Mouse (Mus musculus): ENCODE results near the gene Rps15.
"Not testable (repeated sequence)": the region's sequence is repeated elsewhere in the genome, so short reads cannot be mapped to it uniquely, and the experiment has no call there.

Gene Rps15

DNA sequence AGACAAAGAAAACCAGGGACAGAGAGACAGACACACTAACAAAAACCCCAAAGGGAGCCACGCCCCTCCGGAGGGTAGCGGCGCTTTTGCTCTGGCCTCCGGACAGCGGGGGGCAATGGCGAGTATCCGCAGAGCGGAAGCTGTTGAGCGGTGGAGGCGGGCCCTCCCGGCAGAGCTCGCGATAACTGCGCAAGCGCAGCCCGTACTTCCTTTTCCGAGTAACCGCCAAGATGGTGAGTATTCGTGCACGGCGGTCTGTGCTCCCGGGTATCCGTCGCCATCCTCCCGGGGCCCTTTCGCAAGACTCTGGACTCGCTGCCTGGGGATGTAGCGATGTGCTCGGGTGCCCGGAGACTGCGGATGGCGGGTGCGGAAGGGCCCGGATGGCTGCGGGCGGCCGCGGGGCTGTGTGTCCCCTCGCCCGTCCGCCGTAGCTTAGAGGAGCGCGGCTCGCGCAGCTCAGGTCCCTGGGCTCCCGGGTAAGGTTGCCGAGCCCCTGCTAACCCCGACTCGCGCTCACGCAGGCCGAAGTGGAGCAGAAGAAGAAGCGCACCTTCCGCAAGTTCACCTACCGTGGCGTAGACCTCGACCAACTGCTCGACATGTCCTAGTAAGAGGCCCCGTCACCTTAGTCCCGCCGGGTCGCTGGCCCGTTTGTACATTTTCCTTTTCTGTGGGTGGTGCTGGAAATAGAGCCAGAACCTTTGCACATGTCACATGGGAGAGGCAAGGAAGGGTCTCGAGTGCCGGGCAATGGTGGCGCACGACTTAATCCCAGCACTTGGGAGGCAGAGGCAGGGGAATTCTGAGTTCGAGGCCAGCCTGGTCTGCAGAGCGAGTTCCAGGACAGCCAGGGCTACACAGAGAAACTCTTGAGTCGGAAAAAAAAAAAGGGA, at the start of gene Rps15:
Rps15 (plus strand) TSS at position 203 of the 896 bp plus-strand sequence.
- DNase-seq: peak; percentile 96

DNA sequence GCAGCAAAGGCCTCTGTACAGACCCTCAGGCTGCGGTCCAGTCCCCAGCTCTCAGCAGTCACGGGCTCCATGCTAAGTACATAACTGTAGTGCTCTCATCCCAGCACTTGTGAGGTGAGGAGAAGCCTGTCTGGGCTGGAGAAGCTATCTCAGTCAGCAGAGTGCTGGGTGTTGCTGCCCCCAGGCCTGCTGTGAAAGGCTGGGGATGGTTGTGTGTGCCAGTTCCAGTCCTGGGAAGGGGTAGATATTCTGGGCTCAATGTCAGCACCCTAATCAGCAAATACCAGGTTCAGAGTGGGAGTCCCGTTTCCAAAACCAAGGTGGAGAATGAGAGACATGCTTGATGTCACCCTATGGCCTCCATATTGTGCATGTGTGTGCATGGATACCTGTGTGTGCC, 49.6 kb upstream of the Rps15 start:
- no peak for DNase-seq

DNA sequence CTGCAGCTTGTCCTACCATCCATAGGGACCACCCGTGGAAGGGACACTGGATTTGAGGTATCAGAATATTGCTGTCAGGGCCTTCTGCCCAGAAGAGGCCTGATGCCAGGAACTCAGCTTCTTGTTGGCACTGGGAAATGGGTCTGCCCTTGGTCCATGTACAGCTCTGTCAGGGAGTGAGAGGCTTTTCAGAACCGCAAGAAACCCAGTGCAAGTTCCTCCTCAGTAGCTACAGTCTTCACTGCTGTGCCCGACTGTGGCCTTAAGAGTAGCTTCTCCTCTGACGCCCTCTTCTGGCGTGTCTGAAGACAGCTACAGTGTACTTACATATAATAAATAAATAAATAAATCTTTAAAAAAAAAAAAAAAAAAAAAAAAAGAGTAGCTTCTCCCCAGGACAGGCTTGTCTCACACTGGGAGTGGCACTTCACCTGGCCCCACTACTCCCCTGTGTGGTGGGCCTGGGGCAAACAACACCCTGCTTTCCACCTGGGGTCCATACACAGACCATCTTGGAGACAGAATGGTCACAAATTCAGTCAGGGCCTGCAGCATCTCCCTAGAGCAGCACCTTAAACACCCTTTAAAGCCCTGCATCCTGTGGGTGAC, 47.4 kb upstream of the Rps15 start:
- DNase-seq: no peak

DNA sequence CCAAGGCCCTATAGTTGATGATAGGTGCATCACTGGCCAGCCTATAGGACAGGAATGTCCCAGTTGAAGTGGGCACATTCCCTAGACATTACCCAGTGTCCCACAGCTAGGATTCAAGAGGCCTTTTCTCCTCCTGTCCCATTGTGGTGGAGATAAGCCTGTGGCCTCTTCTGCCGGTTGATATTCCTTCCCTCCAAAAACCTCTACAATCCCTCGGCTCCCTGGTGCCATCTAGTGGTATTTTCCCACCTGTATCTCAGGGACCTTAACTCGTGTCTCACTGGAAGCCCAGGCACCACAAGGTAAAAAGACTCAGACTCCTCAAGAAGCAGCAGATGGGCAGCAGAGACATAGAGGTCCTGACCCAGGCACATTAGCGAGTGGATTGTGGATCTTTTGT, 46.7 kb upstream of the Rps15 start:
- DNase-seq: peak; percentile 83

DNA sequence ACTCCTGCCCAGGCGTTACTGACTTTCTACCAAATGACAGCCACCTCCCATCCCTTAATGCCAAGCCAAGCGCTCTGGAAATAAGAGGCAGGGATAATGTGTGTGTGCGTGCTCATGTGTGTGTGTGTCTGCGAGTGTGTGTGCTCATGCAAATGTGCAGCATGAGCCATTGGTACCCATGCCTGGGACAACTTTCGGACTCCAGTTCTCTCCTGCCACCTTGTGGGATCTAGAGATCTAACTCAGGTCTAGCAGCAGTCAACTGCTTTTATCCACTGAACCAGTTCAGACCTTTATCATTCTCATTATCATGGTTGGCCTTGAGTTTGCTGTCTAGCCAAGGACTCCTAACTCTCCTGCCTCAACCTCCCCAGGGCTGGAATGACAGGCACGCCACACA, 44.4 kb upstream of the Rps15 start:
- DNase-seq: no peak

DNA sequence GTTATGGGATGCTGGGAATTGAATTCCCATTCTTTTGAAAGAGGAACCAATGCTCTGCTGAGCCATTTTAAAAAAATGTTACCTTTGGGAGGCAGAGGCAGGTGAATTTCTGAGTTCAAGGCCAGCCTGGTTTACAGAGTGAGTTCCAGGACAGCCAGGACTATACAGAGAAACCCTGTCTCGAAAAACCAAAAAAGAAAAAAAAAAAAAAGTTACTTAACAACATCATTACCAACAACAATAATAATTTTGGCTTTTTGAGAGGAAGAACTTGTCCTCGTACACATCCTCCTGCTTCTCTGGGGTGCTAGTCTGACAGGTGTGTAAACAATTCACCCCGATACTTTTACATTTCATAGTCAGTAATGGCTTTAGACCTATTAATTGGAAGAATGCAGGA, 43.8 kb upstream of the Rps15 start:
- DNase-seq: not testable (repeated sequence)

DNA sequence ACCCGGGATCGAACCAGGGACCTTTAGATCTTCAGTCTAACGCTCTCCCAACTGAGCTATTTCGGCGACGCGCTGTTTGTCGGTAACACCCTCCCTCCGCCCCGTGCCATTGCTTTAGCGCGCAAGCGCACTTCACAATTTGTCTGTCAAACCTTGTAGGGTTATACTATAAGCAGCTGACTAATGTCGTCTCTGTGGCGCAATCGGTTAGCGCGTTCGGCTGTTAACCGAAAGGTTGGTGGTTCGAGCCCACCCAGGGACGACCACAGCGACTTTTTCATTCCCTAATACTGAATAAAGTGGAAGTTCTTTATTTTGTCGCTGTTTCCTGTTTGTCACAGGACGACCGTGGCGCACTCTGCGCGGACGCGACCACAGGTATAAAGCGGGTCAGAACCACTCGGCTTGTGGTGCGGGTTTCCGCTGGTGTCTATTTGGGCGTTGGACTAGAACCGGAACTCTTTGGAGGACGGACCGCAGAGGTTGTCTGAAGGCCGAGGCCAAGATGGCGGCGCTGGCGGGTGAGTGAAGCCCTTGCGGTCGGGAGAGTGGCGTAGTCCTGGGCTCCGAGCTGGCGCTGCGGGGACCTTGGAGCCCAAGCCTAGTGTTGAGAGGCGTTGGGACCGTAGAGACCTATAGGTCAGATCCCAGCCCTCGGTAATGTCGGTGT, 43.1 kb upstream of the Rps15 start, which contains the start of gene Ndufs7:
Ndufs7 (plus strand) TSS at position 151 of the 670 bp plus-strand sequence.
- DNase-seq: peak; percentile 91

DNA sequence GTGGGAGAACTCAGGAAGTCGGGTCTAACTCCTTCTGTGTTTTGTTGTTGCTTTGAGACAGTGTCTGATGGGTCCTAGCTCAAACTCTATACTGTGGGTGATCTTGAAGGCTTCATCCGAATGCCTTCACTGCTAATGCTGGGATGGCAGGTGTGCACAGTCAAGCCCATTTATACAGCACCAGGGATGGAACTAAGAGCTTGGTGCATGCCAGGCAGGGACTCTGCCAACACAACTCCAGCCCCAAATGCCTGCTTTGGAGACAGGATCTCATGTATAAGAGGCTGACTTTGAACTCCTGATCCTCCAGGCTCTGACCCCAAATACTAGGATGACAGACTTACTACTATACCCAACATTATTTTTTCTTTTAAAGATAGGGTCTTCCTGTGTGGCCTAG, 42.2 kb upstream of the Rps15 start:
- no peak for DNase-seq

DNA sequence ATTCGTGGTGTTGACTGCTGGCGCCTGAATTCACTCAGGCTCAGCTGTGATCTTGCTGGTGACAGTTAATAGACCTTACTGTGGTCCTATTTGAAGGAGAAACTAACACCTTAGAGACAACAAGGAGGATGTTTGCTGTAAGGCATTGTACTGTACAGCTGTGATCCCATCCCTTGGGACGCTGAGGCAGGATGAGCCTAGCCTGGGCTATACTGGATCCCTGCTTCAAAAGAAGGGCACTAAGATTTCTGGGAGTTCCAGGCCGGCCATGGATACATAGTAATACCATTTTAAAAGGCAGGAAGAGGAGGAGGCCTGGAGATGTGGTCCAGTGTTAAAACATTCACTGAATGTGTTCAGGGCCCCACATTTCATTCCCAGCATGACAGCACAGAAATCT, 41.7 kb upstream of the Rps15 start:
- no peak for DNase-seq

DNA sequence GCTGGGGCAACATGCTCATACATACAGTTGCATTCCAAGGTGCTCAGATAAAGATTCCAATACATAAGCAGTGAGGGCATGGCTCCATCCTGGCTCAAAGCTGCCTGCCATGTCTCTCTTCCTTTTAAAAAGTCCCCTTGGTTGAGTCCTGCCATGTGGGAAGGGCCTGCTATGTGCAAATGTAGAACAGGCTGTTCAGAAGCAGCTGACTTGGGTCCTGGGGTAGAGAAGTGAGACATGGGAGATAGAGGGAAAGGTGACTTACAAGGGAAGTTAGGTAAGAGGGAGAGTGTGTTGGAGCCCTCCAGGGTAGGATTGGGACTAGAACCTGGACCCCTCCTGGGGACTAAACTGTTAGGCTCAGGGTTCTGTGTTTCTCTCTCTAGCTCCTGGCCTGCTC, 40.2 kb upstream of the Rps15 start:
- no peak for DNase-seq

DNA sequence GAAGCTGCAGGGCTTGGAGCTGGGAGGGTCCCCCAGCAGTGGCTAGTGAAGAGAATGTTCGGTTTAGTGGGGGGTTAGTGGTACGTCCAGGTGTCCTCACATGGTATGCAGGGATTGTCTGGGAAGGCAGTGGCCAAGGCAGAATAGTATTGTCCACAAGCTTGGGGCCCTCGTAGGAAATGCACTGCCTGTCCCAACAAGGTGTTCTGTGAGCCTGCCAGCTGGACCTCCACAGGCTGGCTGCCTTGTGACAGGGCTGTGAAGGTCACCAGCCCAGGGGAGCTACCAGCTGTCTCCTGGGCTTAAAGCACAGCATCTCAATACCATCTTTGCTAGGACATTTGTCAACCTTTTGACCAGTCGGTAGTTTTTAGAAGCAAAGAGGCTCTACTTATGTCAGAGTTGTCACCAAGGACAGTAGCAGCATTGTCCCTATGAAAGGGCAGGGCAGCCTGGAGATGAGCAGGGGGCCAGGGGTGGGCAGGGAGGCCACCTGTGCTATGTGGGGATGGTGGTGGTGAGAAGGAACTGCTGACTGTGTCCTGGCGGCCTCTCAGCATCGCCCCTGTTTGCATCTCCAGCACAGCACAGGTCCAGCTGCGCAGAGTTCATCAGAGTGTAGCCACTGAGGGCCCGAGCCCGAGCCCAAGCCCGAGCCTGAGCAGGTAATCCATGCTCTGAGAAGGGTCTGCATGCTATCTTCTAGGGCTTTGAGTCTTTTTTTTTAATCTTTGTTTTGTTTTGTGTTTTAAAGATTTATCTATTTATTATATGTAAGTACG, 39.6 kb upstream of the Rps15 start:
- no peak for DNase-seq

DNA sequence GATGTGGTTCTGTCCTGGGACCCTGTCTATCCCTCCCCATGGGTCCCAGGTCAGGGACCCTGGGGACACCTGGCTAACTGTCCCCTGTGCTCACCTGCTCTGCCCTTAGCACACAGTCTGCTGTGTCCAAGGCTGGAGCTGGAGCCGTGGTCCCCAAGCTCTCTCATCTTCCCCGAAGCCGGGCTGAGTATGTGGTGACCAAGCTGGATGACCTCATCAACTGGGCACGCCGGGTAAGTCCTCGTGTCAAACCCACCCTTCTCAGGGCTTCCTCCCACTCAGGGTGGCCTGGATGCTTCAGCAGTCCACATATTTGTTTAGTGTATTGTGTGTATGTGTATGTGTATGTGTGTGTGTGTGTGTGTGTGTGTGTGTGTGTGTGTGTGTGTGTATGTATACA, 38.7 kb upstream of the Rps15 start:
- DNase-seq: no peak

DNA sequence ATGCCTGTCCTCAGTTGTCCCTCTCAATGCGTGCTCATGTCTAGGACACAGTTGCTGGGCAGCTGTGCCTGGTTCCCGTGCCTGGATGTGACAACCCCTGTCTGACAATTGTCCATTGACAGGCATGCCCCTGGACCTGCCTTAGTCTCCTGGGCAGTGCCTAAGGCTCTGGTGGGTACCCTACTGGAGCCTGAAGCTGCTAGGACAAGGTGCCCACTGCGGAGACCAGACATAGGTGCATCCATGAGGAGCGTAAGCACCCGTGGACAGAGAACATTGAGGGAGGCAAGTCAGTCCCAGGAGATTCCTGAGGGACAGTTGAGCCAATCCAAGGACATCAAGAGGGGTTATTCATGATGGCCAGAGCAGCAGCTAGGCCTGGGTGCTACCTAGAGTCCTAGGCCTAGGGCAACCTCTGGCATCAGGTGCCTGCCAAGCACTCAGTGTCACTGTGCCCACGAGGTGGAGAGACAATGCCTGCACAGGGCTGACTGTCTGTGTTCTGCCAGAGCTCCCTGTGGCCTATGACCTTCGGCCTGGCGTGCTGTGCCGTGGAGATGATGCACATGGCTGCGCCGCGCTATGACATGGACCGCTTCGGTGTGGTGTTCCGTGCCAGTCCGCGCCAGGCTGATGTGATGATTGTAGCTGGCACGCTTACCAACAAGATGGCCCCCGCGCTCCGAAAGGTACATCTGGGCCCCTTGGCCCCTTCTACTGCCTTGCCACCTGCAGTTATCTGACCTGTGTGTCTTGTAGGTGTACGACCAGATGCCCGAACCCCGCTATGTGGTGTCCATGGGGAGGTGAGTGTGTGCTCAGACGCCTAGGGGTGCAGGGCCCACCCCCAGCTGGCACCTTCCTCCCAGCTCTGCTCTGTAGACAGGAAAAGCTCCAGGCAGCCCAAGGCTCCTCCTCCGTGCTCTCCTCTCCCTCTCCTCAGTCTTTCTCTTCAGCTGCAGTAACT, 37.6 kb upstream of the Rps15 start:
- DNase-seq: no peak

DNA sequence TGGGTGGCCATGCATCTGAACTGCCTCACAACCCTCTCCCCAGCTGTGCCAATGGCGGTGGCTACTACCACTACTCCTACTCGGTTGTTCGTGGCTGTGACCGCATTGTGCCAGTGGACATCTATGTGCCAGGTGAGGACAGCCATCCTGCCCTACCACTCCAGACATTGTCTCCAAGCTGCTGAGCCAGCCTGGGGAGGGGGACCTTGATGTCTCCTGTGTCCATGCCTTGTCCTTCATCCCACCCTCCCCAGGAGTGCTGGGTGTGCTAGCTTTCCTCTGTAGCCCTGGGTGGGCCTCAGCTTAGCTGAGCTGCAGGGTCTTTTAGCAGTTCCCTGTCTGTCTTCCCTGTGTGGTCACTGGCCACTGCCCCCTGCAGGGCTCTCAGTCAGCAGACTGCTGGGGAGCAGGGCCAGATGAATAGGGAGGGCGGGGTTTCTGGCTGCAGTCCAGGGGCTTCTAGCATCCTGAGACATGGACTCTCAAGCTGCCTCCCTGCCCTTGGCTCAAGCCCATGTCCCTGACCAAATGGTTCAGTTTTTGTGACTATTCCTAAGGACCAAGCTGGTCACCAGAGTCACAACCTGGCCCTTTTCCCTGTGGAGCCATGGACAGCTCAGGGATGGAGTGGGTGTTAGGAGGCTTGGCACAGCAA, 36.2 kb upstream of the Rps15 start:
- no peak for DNase-seq

DNA sequence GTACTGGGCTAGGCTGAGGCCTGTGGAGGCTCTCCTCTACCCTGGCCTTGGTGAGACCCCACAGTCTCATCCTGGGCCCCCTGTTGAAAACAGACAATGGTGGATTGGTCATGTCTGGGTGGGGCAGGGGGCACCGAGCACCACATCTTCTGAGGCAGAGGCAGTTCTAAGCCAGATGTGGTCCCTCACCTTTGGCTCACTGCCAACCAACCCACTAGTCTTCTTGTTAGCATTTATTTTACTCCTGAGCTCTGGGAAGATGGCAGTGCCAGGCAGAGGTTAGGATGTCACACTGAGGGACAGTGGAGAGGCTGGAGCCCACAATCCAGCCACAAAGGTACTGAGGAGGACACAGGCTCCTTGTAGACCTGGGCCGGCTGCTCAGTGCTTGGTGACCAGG, 34.3 kb upstream of the Rps15 start:
- DNase-seq: no peak

DNA sequence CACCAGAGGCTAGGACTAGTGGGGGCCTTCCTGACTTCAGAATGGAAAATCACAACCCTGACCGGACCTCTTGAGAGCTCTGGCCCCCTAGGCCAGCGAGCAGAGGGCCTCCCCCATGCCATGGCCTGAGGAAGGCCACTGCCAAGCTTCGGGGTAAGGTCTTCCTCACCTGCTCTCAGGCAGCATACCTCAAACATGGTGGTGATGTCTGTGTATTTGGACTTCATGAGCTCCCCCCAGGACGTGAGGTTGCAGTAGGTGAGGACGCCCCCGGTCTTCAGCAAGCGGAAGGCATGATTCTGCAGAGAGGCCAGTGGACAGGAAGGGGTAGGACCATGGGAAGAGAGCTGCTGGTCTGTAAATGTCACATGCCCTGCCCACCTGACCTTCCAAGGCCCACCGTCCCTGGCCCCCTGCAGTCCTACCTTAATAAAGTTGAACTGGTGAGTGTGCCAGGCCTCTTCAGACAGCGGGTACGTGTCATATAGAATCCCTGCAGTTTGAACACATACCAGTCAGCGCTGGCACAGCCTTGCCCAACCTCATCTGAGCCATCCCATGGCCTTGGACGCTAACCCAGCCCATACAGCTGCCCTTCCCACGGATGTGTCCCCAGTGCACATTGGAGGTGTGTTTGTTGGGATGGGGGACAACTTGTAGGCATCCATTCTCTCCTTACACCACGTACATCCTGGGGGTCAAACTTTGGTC, 33.3 kb upstream of the Rps15 start:
- DNase-seq: no peak

DNA sequence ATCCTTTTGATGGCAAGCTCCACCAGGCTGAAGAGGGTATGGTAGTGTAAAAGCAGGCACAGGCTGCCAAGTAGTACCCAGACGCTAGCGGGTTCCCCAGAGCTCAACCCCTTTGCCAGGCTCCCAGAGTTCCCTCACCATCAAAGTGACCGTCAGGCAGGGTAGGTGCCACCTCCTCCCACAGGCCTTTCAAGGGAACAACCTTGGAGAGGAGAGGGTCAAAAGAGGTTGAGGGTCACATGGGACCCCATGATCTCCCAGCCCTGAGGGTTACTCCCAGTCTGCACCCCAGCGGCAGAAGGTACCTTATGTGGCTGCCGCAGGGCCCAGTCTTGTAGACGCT, 32.8 kb upstream of the Rps15 start:
- DNase-seq: no peak

DNA sequence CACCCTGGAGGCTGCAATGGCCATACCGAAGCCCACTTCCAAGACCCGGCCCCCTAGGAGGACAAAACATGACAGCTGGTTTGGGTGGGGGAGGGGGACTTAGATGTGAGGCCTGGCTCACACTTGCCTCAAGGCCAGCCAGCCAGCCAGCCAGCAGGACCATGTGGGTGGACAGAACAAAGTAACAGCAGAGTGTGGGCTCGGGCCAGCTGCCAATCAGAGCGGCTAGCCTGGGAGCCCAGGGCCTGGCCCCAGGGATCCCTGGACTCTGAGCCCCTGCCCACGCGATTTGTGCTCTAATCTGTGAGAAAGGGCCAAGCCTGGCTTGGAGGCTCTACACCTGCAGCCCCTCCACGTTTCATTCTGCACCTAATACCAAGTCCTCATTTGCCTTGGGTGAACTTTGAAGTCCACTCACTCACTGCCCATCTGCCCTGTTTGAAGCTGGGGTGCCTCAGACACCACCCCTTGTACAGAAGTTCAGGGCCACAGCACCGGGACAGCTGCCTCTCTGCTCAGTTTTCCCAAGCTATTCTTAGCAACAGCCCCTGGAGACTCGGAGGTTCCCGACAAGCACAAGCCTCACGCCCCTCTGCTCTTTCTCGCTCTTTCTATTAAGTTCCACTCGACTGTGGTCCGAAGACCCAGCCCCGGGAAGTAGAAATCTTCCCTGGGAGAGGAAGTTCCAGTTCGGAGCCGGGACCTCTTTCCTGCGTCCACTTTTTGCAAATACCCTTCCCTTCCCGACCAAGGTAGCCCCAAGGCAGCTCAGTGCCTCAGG, 32.2 kb upstream of the Rps15 start:
- DNase-seq: peak; percentile 68

DNA sequence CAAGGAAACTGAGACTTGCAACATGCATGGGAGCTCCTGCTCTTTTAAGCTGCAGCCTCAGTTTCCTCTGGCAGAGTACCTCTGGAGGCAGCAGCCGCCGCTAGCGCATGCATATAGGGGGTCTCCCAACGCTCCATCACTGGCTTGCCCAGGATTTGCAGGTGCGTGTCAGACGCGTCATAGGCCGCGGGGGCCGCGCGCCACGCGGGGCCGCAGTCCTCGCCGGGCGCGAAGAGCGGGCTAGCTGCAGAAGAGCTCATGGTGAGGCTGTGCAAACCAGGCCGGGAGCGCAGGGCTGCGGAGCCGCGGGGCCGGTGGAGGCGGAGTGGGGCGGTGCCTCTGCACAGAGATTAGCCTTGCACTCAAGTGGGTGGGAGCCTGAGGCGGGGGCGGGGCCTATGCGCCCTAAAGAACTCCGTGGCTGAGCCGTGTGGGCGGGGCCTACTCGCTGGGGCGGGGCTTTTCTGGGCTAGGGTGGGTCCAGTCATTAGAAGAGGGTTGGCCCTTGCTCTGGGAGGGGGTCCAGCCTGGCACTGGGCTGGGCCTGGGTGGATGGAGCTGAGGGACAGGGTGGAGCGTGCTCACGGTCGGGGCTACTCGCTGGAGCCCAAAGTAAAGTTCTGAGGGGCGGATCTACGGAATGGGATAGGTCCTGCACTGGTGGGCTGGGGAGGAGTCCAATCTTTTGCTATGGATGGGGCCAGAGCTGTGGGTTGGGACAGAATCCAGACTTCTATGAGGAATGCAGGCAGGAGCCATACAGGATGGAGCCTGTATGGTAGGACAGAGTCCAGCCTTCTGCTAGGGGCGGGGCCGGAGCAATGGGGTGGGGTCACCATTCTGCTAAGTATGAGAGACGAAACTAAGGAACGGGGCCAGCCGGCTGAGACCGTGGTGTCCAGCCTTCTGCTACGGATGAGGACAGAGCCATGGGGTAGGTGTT, 31.3 kb upstream of the Rps15 start, which contains the start of the genes Gamt and Dazap1:
Gamt (minus strand) TSS at position 371 of the 943 bp plus-strand sequence.
Dazap1 (plus strand) TSS at position 845 of the 943 bp plus-strand sequence.
- DNase-seq: peak; percentile 88

Data from right cerebral cortex, postnatal 14 days (tissue).